Mouse (Mus musculus) Patski (cell line): ENCODE measurements around the gene Spata31d1d. TPM values are rescaled to one million over a fixed set of nuclear protein-coding genes. Genes with fewer than 3 reads are reported as not detected.
A peak's percentile ranks its signal among the peaks of the same experiment; 100 is the strongest.
"Not testable (repeated sequence)": the region's sequence is repeated elsewhere in the genome, so short reads cannot be mapped to it uniquely, and the experiment has no call there.

ENCODE experiments used
- ATAC-seq: fragments of 100-300 bp; one replicate; pipeline ENCODE4 v1.8.0; 2021
- CTCF ChIA-PET: fragments of 350-600 bp; sonication (Branson Sonifier 250); formaldehyde crosslinking; loops from one replicate; lab custom pipeline; 2022; ENCODE audit warnings: inconsistent platforms; lab: Charles Lee
- POLR2A ChIA-PET: fragments of 350-600 bp; sonication (Branson Sonifier 250); formaldehyde crosslinking; loops from one replicate; lab custom pipeline; 2022; ENCODE audit warnings: antibody characterized with exemption, inconsistent platforms; lab: Charles Lee
- DNase-seq: peaks from one replicate; pipeline ENCODE4 v3.0.0-alpha.2; 2011; ENCODE audit warnings: low read depth, low spot score
- H3K27me3 ChIP-seq: fragments of 371-371 bp; one replicate; pipeline ENCODE4 v1.5.1; 2021
- CTCF ChIP-seq: fragments of 100-300 bp; IDR thresholded peaks from one replicate; pipeline ENCODE4 v1.5.1; 2021
- in situ Hi-C: fragments of 300-500 bp; cut with MboI; formaldehyde crosslinking; loops from 3 replicates; pipeline ENCODE4 v1.11.1; 2018; ENCODE audit warnings: low pct_unique_long_range_greater_than_20kb, mixed read lengths
- polyA plus RNA-seq: library from polyadenylated mRNA; unstranded; gene quantifications from one replicate; pipeline ENCODE4 v1.2.3, GENCODE M21; 2021

Spata31d1d gene
- polyA plus RNA-seq, 1 experiment from 2014 or later, result not detected

GRCm38 (mm10) chr13:59735190-59735589 lies 3.6 kb upstream of the Spata31d1d start:
- TF ChIP-seq CTCF, result no peak
- no peaks in the 10 kb centered on the region for H3K27me3 ChIP-seq
- CTCF ChIA-PET, result no interaction called here
- POLR2A ChIA-PET, result no interaction called here
- DNase-seq, result no peak
- in situ Hi-C loops, result no loop called here
- ATAC-seq, result no peak

- POLR2A ChIA-PET, ATAC-seq: not testable (repeated sequence)
Observed at GRCm38 (mm10) chr13:59734347-59734746, 2.8 kb upstream of the Spata31d1d start.

GRCm38 (mm10) chr13:59733936-59734335 lies 2.4 kb upstream of the Spata31d1d start:
- CTCF ChIA-PET, result interaction anchor here (0.9 to 1.1 kb wide), 2 partner anchors 10 to 30 kb away, joined by 3 to 6 read pairs; no protein-coding TSS in a partner anchor
- ATAC-seq, result no peak
- no peaks in the 10 kb centered on the region for H3K27me3 ChIP-seq
- POLR2A ChIA-PET, result no interaction called here
- no peak for DNase-seq
- in situ Hi-C loops, result no loop called here
- TF ChIP-seq CTCF, result no peak

More at GRCm38 (mm10) chr13:59734347-59734746, 2.8 kb upstream of the Spata31d1d start:
- H3K27me3 ChIP-seq, DNase-seq, in situ Hi-C loops: not testable (repeated sequence)
- CTCF ChIA-PET, result interaction anchor here (1.1 kb wide), 1 partner anchor 10 kb away, joined by 6 read pairs; no protein-coding TSS in a partner anchor

- DNase-seq (peak; percentile 33), ATAC-seq (peak; percentile 90)
- ChIA-PET CTCF (interaction anchor here (0.7 to 2.1 kb wide), 32 partner anchors 9 to 251 kb away, joined by 3 to 14 read pairs (median 4); partner anchors contain the start of genes 1700014D04Rik, Golm1 and Spata31d1b), POLR2A (interaction anchor here (0.6 to 1.0 kb wide), 3 partner anchors 29 to 1340 kb away, joined by 3 read pairs; no protein-coding TSS in a partner anchor)
- H3K27me3 ChIP-seq, result no peaks in the 10 kb centered on the region
- in situ Hi-C loops, result loop anchor here (5.0 to 10.0 kb wide), 2 partner anchors 211 to 1094 kb away; no protein-coding TSS in a partner anchor
- no peak for TF ChIP-seq CTCF
Observed at GRCm38 (mm10) chr13:59728378-59729093, 3.0 kb downstream of the Spata31d1d start.

GRCm38 (mm10) chr13:59726139-59726867 lies 5.2 kb downstream of the Spata31d1d start:
- ChIA-PET CTCF (no interaction called here), POLR2A (interaction anchor here (1.2 kb wide), 1 partner anchor 42 kb away, joined by 3 read pairs; no protein-coding TSS in a partner anchor)
- ATAC-seq (no peak), DNase-seq (no peak)
- in situ Hi-C loops, result loop anchor here (5.0 to 10.0 kb wide), 2 partner anchors 209 to 1092 kb away; no protein-coding TSS in a partner anchor
- no peak for TF ChIP-seq CTCF
- H3K27me3 ChIP-seq, result no peaks in the 10 kb centered on the region

GRCm38 (mm10) chr13:59722089-59722488 lies 9.5 kb downstream of the Spata31d1d start:
- H3K27me3 ChIP-seq, POLR2A ChIA-PET: not testable (repeated sequence)

GRCm38 (mm10) chr13:59719475-59719874 lies 12.1 kb downstream of the Spata31d1d start:
- ATAC-seq, result no peak
- CTCF ChIA-PET, result interaction anchor here (0.6 to 1.7 kb wide), 2 partner anchors 9 kb away, joined by 3 to 5 read pairs; no protein-coding TSS in a partner anchor
- POLR2A ChIA-PET, result no interaction called here
- H3K27me3 ChIP-seq, result no peaks in the 10 kb centered on the region
- in situ Hi-C loops, result no loop called here
- no peak for TF ChIP-seq CTCF
- no peak for DNase-seq

More at GRCm38 (mm10) chr13:59722089-59722488, 9.5 kb downstream of the Spata31d1d start:
- CTCF ChIA-PET, ATAC-seq, DNase-seq: not testable (repeated sequence)
- in situ Hi-C loops, result loop anchor here (10.0 kb wide), 1 partner anchor 1087 kb away; no protein-coding TSS in a partner anchor

GRCm38 (mm10) chr13:59718857-59719440 lies 12.6 kb downstream of the Spata31d1d start:
- CTCF ChIA-PET, result interaction anchor here (0.6 to 1.7 kb wide), 2 partner anchors 9 to 10 kb away, joined by 3 to 5 read pairs; no protein-coding TSS in a partner anchor
- ATAC-seq, result peak; percentile 12
- in situ Hi-C loops, H3K27me3 ChIP-seq, DNase-seq, POLR2A ChIA-PET: not testable (repeated sequence)

- DNase-seq, result no peak
- CTCF ChIA-PET, result interaction anchor here (1.0 kb wide), 1 partner anchor 15 kb away, joined by 3 read pairs; no protein-coding TSS in a partner anchor
- no peak for ATAC-seq
- H3K27me3 ChIP-seq, result peaks cover 9% of the 10 kb centered on the region
- POLR2A ChIA-PET, result interaction anchor here (0.5 kb wide), 1 partner anchor 29 kb away, joined by 4 read pairs; no protein-coding TSS in a partner anchor
- TF ChIP-seq CTCF, result no peak
- in situ Hi-C loops, result no loop called here
Observed at GRCm38 (mm10) chr13:59713710-59714109, 17.8 kb downstream of the Spata31d1d start.

GRCm38 (mm10) chr13:59711984-59712383 lies 19.6 kb downstream of the Spata31d1d start, which contains the start of gene Spata31d1b:
TSS of gene Spata31d1b (plus strand) at chr13:59712284.
- peak; percentile 31 for ATAC-seq
- POLR2A ChIA-PET, H3K27me3 ChIP-seq, DNase-seq, in situ Hi-C loops: not testable (repeated sequence)
- CTCF ChIA-PET, result interaction anchor here (1.4 kb wide), 1 partner anchor 17 kb away, joined by 3 read pairs; no protein-coding TSS in a partner anchor
